Mouse (Mus musculus) lung, adult 18-20 months (tissue): ENCODE results near the gene Slc16a14.

Experiments used
- DNase-seq, 2 experiments: peaks; one replicate each; pipeline ENCODE4 v3.0.0; 2022; ENCODE audit warnings: mixed read lengths in 2 of 2

The Slc16a14 gene

DNA sequence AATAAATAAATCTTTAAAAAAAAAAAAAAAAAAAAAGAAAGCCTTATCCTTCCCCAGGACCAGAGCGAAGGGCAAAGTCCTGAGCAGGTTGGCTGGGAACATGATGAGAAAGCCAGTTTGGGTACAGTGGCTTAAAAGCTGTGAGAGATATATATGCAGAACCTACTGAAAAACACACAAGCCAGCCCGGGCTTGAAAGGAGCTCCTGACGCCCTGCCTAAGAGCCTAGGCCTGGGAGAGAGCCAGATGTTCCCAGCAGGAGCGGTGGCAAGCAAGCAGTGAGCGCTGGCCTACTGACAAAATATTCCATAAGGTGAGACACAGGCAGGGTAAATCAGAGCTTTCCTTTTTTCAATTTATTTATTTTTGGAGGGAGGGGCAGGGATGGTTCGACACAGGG lies 68.7 kb downstream of the Slc16a14 start:
- no peak for DNase-seq

GRCm38 (mm10) chr1:84864645-84865044 lies 70.3 kb downstream of the Slc16a14 start:
- DNase-seq, result no peak

DNA sequence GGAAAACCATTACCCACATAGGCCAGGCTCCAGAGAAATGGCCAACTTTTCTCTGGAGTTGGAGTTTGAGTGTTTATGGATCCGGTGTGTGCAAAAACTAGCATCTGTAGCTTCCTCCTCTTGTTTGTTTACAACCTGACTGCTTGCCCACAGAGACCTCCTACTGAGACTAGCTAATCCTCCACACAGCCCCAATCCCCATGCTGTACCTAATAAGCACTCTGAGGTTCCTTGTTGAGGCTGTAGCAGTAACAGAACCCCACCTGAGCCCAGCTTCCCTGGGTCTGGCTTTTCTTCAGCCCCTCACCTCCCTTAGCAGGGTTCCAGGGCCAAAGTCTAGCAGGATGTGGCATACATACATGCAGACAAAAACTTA lies 73.7 kb downstream of the Slc16a14 start:
- DNase-seq, result no peak

GRCm38 (mm10) chr1:84860360-84861254 lies 74.3 kb downstream of the Slc16a14 start:
- DNase-seq, result no peak

- DNase-seq, result no peak
These were observed 75.3 kb downstream of the Slc16a14 start for GRCm38 (mm10) chr1:84859597-84859996.
